In genomic region chr6:88976994-88977393, GRCm38 (mm10) we compare ENCODE assay signal across 12 mouse cellular contexts.
DNase-seq lines count a peak whose midpoint lies in the region; ATAC-seq lines count a peak whose summit lies in the region.
"Had no signal": no experiment of that assay in that cellular context is flagged by ENCODE, and none has a peak within 500 bp of the region (broad histone marks: within the 10 kb centered on the region; RNA-seq: fewer than 3 reads in every experiment).

No protein-coding gene starts in this region.

- no peaks in the 10 kb centered on the region for H3K9me3 ChIP-seq in forebrain, embryonic 13.5 days (replicated peaks)
- no peaks in the 10 kb centered on the region for H3K9me3 ChIP-seq in limb, embryonic 11.5 days (ENCODE audit: control insufficient read depth, low read length)
- H3K9me3 ChIP-seq: heart, embryonic 13.5 days; limb, embryonic 13.5 days had no signal

- ATAC-seq in forebrain, embryonic 13.5 days: no peak
- no peak for ATAC-seq in limb, embryonic 11.5 days (ENCODE audit: insufficient number of reproducible peaks, low FRiP score, low TSS enrichment, low read depth)

- H3K9ac ChIP-seq in forebrain, embryonic 13.5 days: peak overlapping the region; percentile 51
- no peak overlapping the region for H3K9ac ChIP-seq in limb, embryonic 11.5 days (ENCODE audit: low read length)
- H3K9ac ChIP-seq: heart, embryonic 13.5 days; limb, embryonic 13.5 days had no signal

- peak overlapping the region; percentile 75 for H3K27ac ChIP-seq in forebrain, embryonic 13.5 days
- H3K27ac ChIP-seq in limb, embryonic 11.5 days (replicated peaks; ENCODE audit: low read depth, low read length): no peak overlapping the region
- H3K27ac ChIP-seq: heart, embryonic 13.5 days; limb, embryonic 13.5 days; macrophage had no signal

- WGBS in forebrain, embryonic 13.5 days: 6% methylated on average over 8 of the region's 8 CpGs
- 4% methylated on average over 8 of the region's 8 CpGs for WGBS in limb, embryonic 11.5 days

- DNase-seq in testis, postnatal 10 days (ENCODE audit: low spot score): peak; percentile 58
- DNase-seq in testis, postnatal 14 days (ENCODE audit: low spot score): no peak
- peak; percentile 77 for DNase-seq in limb, embryonic 11.5 days (ENCODE audit: low spot score)
- peak; percentile 66 for DNase-seq in retina, embryonic 14.5 days (ENCODE audit: low spot score)
- no peak for DNase-seq in frontal cortex, postnatal 10 days (ENCODE audit: low spot score in 2 of 2)
- no peak for DNase-seq in layer of hippocampus, adult 9-10 months (ENCODE audit: low spot score)
- DNase-seq in heart, adult 18-20 months: no peak
- DNase-seq: cerebellum, adult 18-20 months had no signal

- H3K36me3 ChIP-seq in forebrain, embryonic 13.5 days (ENCODE audit: poor library complexity, severe bottlenecking): no peaks in the 10 kb centered on the region
- no peaks in the 10 kb centered on the region for H3K36me3 ChIP-seq in limb, embryonic 11.5 days (ENCODE audit: control insufficient read depth, insufficient read depth, low read length)
- H3K36me3 ChIP-seq: heart, embryonic 13.5 days; limb, embryonic 13.5 days had no signal

- peaks cover 64% of the 10 kb centered on the region for H3K27me3 ChIP-seq in forebrain, embryonic 13.5 days
- no peaks in the 10 kb centered on the region for H3K27me3 ChIP-seq in limb, embryonic 11.5 days (ENCODE audit: control insufficient read depth, insufficient read depth, low read length)

- H3K4me3 ChIP-seq in forebrain, embryonic 13.5 days: no peak overlapping the region
- H3K4me3 ChIP-seq in limb, embryonic 11.5 days (ENCODE audit: low read depth, low read length): no peak overlapping the region
- H3K4me3 ChIP-seq: heart, embryonic 13.5 days; limb, embryonic 13.5 days had no signal

- peak overlapping the region; percentile 42 for H3K4me2 ChIP-seq in forebrain, embryonic 13.5 days
- H3K4me2 ChIP-seq in limb, embryonic 11.5 days (ENCODE audit: low read depth, severe bottlenecking): no peak overlapping the region
- H3K4me2 ChIP-seq: heart, embryonic 13.5 days; limb, embryonic 13.5 days had no signal

- H3K4me1 ChIP-seq in forebrain, embryonic 13.5 days: peaks cover 70% of the 10 kb centered on the region
- H3K4me1 ChIP-seq in limb, embryonic 11.5 days (ENCODE audit: control insufficient read depth, insufficient read depth, low read length): no peaks in the 10 kb centered on the region

Comparison
In these comparisons a context has a peak if more than half of its experiments do, and no peak if none do; other contexts are left out.
1. DNase-seq: peak in testis, postnatal 10 days (single experiment), limb, embryonic 11.5 days (single experiment) and retina, embryonic 14.5 days (single experiment); none in testis, postnatal 14 days (single experiment), frontal cortex, postnatal 10 days (0 of 2), layer of hippocampus, adult 9-10 months (single experiment) and heart, adult 18-20 months (0 of 2).